Mouse (Mus musculus) ovary, adult 2 months (tissue): ENCODE data around the gene Atraid. TPM values are rescaled to one million over a fixed set of nuclear protein-coding genes. Genes with fewer than 3 reads are reported as not detected.

Source experiments
- polyA plus RNA-seq: library from polyadenylated mRNA; depleted of rRNA; stranded (reverse); fragments of >200 nt; gene quantifications from 2 replicates; pipeline ENCODE4 v1.2.3, GENCODE M21; 2012; rRNA removed

The Atraid gene
- 117 and 121 TPM in 2 replicates for polyA plus RNA-seq

DNA sequence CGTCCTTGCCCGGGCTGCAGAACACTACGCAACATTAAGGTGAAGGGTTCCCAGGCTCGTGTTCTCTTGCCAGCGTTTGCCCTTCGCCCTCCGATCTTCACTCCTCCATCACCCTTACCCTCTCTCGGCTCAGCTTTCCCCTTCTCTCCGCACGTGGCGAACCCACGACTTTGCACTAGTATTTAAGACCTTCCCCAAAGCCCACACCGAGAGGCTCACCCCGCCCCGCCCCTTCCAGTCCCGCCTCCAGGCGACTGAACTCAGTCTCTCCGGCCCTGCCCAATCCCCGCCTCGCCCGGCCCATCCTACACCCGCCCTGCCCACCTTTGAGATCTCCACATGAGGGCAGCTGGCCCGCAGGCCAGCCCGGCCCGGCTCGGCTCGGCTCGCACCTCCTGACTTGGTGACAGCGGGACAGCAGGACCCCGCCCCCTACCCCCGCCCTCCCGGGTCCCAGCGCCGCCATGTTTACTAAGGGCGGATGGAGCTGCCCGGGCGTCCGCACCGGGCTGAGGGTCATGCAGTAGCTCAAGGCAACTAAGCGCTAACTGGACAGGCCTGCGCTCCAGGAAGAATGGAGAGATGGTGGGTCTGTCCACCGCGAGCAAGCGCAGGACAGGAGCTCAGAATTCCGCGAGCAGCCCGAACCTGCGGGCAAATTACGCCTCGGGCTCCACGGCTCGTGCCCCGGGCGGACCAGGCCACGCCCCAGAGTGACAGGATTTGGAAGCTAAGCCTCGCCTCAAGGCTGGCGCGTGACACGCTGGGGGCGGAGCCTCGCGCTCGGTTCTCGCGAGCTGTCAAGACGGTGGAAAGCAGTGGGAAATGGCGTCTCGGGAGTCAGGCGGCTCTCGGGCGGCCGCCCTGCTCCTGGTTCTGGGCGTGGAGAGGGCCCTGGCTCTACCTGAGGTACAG is at the start of gene Atraid:
Gene Atraid (plus strand): TSS at position 465 of the 915 bp plus-strand sequence.

DNA sequence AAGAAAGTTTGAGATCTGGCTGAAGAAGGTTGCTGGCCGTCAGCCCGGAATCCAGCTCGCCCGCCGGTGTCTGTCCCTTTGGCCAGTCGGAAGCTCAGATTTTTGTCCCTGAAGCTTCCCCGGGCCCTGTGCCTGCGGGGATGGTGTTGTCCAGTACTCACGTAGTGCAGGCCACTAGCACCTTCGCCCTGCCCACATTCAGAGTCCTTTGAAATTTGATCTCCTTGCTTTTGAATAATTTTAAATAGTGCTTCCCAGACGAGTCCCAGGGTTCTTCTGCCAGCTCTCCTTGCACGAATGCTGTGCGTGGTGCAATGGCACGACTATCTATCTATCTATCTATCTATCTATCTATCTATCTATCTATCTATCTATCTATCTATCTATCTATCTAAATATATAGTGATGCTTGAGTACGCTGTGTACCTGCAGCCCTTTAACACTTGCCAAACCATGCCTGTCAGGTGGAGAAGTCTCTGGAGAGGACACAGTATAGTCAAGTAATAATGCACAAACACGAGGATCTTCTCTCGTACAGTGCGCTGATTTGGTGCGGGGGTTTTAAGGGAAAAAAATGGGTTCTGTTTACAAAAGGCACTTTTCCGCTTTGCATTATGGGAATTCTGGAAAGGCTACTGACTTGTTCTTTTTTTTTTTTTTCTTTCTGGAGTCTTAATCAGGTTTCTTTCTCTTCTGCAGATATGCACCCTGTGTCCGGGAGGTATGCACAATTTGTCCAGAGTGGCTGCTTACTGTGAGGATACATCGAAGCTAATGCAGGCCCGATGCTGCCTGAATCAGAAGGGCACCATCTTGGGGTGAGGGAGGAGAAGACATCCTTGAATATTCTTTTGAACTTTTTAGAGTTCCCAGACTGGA is 890 bp downstream of the Atraid start, which contains the start of gene Slc5a6:
Gene Slc5a6 (minus strand): TSS at position 162 of the 879 bp plus-strand sequence.

DNA sequence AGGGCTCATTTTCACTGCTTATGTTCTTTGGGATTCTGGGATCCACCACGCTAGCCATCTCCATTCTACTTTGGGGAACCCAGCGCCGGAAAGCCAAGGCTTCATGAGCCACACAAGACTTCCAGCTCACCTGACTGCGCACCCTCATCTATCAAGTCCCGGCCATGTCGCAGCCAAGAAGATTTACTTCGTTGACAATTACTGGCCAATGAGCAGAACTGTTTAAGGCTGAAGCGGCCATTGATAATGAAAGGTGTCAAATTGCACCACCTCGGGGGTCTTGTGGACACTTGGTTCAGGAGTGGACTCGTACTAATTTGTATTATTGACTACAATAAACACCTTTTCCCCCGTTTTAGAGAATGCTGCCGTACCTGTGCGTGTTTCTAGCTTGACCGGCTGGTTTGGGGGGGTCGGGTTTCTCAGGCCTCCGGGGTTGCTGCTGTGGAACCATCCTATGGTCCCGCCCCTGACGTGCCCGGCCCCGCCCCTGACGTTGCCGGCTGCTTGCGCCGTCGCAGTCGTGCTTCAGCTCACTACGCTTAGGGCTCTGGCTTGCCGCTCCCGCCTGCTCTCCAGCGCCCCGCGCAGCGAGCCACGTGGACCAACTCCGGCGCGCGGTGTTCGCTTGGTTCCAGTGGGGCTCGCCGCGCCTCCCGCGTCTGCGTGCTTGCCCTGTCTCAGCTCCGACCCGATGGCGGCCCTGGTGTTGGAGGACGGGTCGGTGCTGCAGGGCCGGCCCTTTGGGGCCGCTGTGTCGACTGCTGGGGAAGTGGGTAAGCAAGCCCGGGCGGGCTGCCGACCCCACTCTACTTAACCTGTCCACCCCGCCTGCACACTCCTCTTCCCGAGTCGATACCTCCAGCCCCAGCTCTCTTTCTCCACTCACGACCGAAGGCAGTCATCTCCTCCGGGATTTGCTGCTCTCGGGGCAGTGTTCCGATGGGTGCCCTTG is 6.4 kb downstream of the Atraid start, which contains the start of gene Cad:
Gene Cad (plus strand): TSS at position 520 of the 955 bp plus-strand sequence.

Other genes with a start within 250 kb of the Atraid start
- 55.0 and 61.6 TPM in 2 replicates for gene Mapre3, start 233.7 kb upstream of the Atraid start, polyA plus RNA-seq
- gene Tmem214, start 180.3 kb upstream of the Atraid start, polyA plus RNA-seq, result 199 and 217 TPM in 2 replicates
- gene Agbl5, start 159.6 kb upstream of the Atraid start, polyA plus RNA-seq, result 33.4 and 37.4 TPM in 2 replicates
- 183 and 253 TPM in 2 replicates for gene Ost4, start 140.5 kb upstream of the Atraid start, polyA plus RNA-seq
- gene Emilin1, start 134.9 kb upstream of the Atraid start, polyA plus RNA-seq, result 224 and 300 TPM in 2 replicates
- 67.5 and 91.3 TPM in 2 replicates for gene Khk, start 126.9 kb upstream of the Atraid start, polyA plus RNA-seq
- gene Cgref1, start 102.7 kb upstream of the Atraid start, polyA plus RNA-seq, result 10.4 and 10.6 TPM in 2 replicates
- 339 and 366 TPM in 2 replicates for gene Preb, start 88.0 kb upstream of the Atraid start, polyA plus RNA-seq
- gene Tcf23, start 79.7 kb upstream of the Atraid start, polyA plus RNA-seq, result 14.7 and 15.3 TPM in 2 replicates
- 31.7 and 33.3 TPM in 2 replicates for gene Slc5a6, start 612 bp downstream of the Atraid start, polyA plus RNA-seq
- 76.0 and 78.1 TPM in 2 replicates for gene Cad, start 6.5 kb downstream of the Atraid start, polyA plus RNA-seq
- gene Dnajc5g, start 58.0 kb downstream of the Atraid start, polyA plus RNA-seq, result 0.10 TPM in 1 of 2 replicates, not detected in the other
- 18.2 and 19.2 TPM in 2 replicates for gene Slc30a3, start 59.9 kb downstream of the Atraid start, polyA plus RNA-seq
- not detected in 2 replicates for gene Trim54, start 68.4 kb downstream of the Atraid start, polyA plus RNA-seq
- not detected in 2 replicates for gene Ucn, start 90.5 kb downstream of the Atraid start, polyA plus RNA-seq
- gene Mpv17, start 105.9 kb downstream of the Atraid start, polyA plus RNA-seq, result 103 and 145 TPM in 2 replicates
- 3.5 and 6.0 TPM in 2 replicates for gene Gm29609, start 131.6 kb downstream of the Atraid start, polyA plus RNA-seq
- gene Gtf3c2, start 131.8 kb downstream of the Atraid start, polyA plus RNA-seq, result 43.0 and 59.5 TPM in 2 replicates
- gene Snx17, start 144.9 kb downstream of the Atraid start, polyA plus RNA-seq, result 110 and 123 TPM in 2 replicates
- gene Eif2b4, start 145.1 kb downstream of the Atraid start, polyA plus RNA-seq, result 58.4 and 95.8 TPM in 2 replicates
- gene Zfp513, start 154.0 kb downstream of the Atraid start, polyA plus RNA-seq, result 86.1 and 89.2 TPM in 2 replicates
- gene Ppm1g, start 172.4 kb downstream of the Atraid start, polyA plus RNA-seq, result 107 and 169 TPM in 2 replicates
- gene Nrbp1, start 192.6 kb downstream of the Atraid start, polyA plus RNA-seq, result 256 and 269 TPM in 2 replicates
- 1.1 and 2.3 TPM in 2 replicates for gene Gm9970, start 192.9 kb downstream of the Atraid start, polyA plus RNA-seq
- 75.9 and 76.0 TPM in 2 replicates for gene Krtcap3, start 203.4 kb downstream of the Atraid start, polyA plus RNA-seq
- 60.1 and 67.6 TPM in 2 replicates for gene Ift172, start 242.8 kb downstream of the Atraid start, polyA plus RNA-seq
- gene Fndc4, start 247.8 kb downstream of the Atraid start, polyA plus RNA-seq, result 71.9 and 95.0 TPM in 2 replicates
- 2.5 and 4.1 TPM in 2 replicates for gene Gckr, start 249.1 kb downstream of the Atraid start, polyA plus RNA-seq